Mouse (Mus musculus): ENCODE measurements at regions not wholly inside any gene's neighbourhood (a gene's known extent, or its start where the extent isn't known, plus 50 kb on each side); places are given as distances from the start of the nearest gene placed in this dataset.

DNA sequence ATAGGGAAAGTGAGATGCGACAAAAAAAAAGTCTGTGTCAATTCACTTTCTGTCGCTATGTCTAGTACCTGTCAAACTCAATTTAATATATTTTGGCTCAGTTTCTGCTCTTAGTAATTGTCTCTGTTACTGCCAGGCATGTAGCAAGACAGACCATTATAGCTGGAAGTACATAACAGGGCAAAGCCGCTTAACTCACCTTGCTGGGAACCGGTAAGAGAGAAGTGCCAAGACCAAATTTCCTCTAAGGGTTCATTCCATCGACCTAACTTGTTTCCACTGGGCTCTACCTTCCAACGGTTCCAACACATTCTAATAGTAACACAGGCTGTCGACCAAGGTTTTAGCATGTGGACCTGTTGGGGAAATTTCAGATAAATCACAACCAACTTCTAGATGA is 99.3 kb downstream of the Mbip start:
- Histone ChIP-seq H3K36me3 (ENCODE audit: control insufficient read depth, insufficient read depth, low read length) (no peaks in the 10 kb centered on the region), H3K27me3 (ENCODE audit: control insufficient read depth, insufficient read depth, low read length) (no peaks in the 10 kb centered on the region), H3K4me3 (ENCODE audit: control insufficient read depth, low read depth, low read length) (no peak overlapping the region), H3K4me1 (ENCODE audit: control insufficient read depth, insufficient read depth, low read length) (peaks cover 6% of the 10 kb centered on the region), H3K27ac (ENCODE audit: control insufficient read depth, insufficient read depth, low read depth, low read length) (no peak overlapping the region)
- TF ChIP-seq POLR2A (IDR thresholded peaks at IDR 0.05; ENCODE audit: control insufficient read depth, low read depth, low read length) (no peak), CTCF (IDR thresholded peaks at IDR 0.05; ENCODE audit: control insufficient read depth, insufficient read depth, insufficient replicate concordance, low read depth, low read length) (no peak)

DNA sequence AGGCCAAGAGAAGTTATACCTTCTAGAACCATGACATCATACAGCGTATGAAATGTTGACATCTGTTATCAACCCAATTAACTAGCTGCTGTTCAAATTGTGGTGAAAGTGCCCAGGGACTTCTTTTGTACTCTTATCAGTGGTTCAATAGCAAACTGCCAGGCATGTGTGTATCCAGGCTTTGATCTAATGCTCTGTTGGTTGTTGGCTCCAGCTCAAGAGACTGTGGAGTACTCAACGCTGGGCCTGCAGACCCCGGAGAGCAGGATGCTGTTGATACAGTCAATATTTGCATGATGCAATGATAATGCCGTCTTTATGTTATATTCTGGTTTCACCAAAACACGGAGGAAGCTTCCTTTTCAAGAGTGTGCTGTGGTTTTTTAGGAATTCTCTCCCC is 102.9 kb downstream of the Mbip start:
- Histone ChIP-seq H3K4me1 (ENCODE audit: control insufficient read depth, insufficient read depth, low read length) (peaks cover 5% of the 10 kb centered on the region), H3K27ac (ENCODE audit: control insufficient read depth, insufficient read depth, low read depth, low read length) (no peak overlapping the region), H3K4me3 (ENCODE audit: control insufficient read depth, low read depth, low read length) (no peak overlapping the region), H3K27me3 (ENCODE audit: control insufficient read depth, insufficient read depth, low read length) (no peaks in the 10 kb centered on the region), H3K36me3 (ENCODE audit: control insufficient read depth, insufficient read depth, low read length) (no peaks in the 10 kb centered on the region)
- TF ChIP-seq POLR2A (IDR thresholded peaks at IDR 0.05; ENCODE audit: control insufficient read depth, low read depth, low read length) (no peak), CTCF (IDR thresholded peaks at IDR 0.05; ENCODE audit: control insufficient read depth, insufficient read depth, insufficient replicate concordance, low read depth, low read length) (no peak)

DNA sequence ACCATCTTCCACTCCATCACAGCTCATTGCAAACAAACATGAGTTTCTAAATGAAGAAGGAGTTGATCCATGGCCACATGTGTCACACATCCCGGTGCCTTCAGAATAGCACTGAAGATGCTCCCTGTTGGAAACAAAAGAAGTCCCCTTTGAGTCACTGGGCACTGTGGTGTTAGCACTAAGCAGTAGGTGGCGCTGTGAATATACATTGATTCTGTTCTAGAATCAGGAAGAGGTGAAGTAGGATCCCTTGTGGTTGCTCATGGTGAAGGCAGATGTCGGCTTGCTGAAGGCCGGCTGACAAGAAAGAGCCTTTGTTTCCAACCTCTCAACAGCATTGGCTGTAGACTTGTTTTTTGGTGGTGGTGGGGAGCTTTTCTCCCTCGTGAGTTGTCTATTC is 104.0 kb downstream of the Mbip start:
- Histone ChIP-seq H3K4me3 (ENCODE audit: control insufficient read depth, low read depth, low read length) (no peak overlapping the region), H3K27me3 (ENCODE audit: control insufficient read depth, insufficient read depth, low read length) (no peaks in the 10 kb centered on the region), H3K4me1 (ENCODE audit: control insufficient read depth, insufficient read depth, low read length) (peaks cover 5% of the 10 kb centered on the region), H3K27ac (ENCODE audit: control insufficient read depth, insufficient read depth, low read depth, low read length) (no peak overlapping the region), H3K36me3 (ENCODE audit: control insufficient read depth, insufficient read depth, low read length) (no peaks in the 10 kb centered on the region)
- no peak; the same call in 1 of the 2 replicates for TF ChIP-seq CTCF (IDR thresholded peaks at IDR 0.05; ENCODE audit: control insufficient read depth, insufficient read depth, insufficient replicate concordance, low read depth, low read length)
- no peak for TF ChIP-seq POLR2A (IDR thresholded peaks at IDR 0.05; ENCODE audit: control insufficient read depth, low read depth, low read length)

DNA sequence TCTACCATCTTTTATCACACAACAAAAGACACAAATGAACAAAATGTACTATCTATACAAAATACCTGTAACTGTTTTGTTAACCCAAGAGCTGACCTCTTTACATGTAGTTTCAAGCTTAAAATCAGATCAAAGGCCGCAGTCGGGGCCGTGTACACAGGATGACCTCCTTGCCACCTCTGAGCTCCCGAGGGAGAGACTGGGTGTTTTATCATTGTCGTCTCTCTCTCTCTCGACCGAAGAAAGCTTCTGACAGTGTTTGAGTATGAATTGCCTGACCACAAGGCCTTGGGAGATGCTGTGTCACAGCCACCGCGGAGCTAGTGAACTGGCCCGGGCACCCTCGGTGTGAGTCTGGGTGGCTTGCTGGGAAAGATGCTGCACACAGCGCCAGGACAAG is 105.5 kb downstream of the Mbip start:
- no peak overlapping the region for H3K4me3 ChIP-seq (ENCODE audit: control insufficient read depth, low read depth, low read length)
- no peaks in the 10 kb centered on the region for H3K36me3 ChIP-seq (ENCODE audit: control insufficient read depth, insufficient read depth, low read length)
- H3K27ac ChIP-seq (ENCODE audit: control insufficient read depth, insufficient read depth, low read depth, low read length): no peak overlapping the region
- no peaks in the 10 kb centered on the region for H3K27me3 ChIP-seq (ENCODE audit: control insufficient read depth, insufficient read depth, low read length)
- H3K4me1 ChIP-seq (ENCODE audit: control insufficient read depth, insufficient read depth, low read length): peaks cover 5% of the 10 kb centered on the region
- TF ChIP-seq CTCF (IDR thresholded peaks at IDR 0.05; ENCODE audit: control insufficient read depth, insufficient read depth, insufficient replicate concordance, low read depth, low read length): no peak
- TF ChIP-seq POLR2A (IDR thresholded peaks at IDR 0.05; ENCODE audit: control insufficient read depth, low read depth, low read length): no peak

DNA sequence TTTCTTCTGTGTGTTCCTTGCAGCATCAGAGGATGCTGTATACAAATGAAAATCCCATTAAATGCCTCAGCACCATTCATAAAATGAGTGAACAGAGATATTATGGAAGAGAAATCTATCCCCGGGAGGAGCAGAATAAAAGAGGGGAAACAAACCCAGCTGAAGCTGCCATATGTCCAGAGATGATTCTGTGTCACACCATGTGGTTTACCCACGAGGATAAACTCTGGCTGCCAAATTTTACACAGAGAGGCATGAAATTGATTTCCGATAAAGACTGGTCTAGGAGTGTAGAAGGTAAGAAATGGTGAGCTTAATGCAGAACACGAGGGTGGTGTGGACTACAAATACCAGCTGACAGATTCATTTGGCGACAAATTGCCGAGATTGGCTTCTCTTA is 111.1 kb downstream of the Mbip start:
- Histone ChIP-seq H3K4me1 (ENCODE audit: control insufficient read depth, insufficient read depth, low read length) (no peaks in the 10 kb centered on the region), H3K27me3 (ENCODE audit: control insufficient read depth, insufficient read depth, low read length) (no peaks in the 10 kb centered on the region), H3K36me3 (ENCODE audit: control insufficient read depth, insufficient read depth, low read length) (no peaks in the 10 kb centered on the region), H3K27ac (ENCODE audit: control insufficient read depth, insufficient read depth, low read depth, low read length) (no peak overlapping the region), H3K4me3 (ENCODE audit: control insufficient read depth, low read depth, low read length) (no peak overlapping the region)
- TF ChIP-seq POLR2A (IDR thresholded peaks at IDR 0.05; ENCODE audit: control insufficient read depth, low read depth, low read length): no peak
- no peak for TF ChIP-seq CTCF (IDR thresholded peaks at IDR 0.05; ENCODE audit: control insufficient read depth, insufficient read depth, insufficient replicate concordance, low read depth, low read length)

DNA sequence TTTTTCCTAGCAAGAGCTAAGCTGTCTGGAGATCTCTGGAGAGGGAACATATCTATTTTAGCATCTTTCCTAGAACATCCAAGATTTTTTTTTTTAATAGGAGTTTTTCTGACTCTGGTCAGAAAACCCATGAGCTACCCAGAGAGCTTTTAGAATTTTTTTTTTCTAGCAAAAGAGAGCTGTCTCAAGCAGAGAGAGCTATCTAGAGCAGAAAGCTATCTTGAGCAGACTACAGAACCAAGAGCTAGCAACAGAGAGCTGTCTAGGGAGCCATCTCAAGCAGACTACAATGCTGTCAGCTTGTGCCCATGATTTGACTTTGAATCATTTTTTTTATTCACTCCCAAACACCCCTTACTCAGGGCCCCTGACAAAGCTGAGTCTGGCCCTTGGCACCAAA is 112.5 kb downstream of the Mbip start:
- H3K27me3 ChIP-seq (ENCODE audit: control insufficient read depth, insufficient read depth, low read length): no peaks in the 10 kb centered on the region
- TF ChIP-seq POLR2A (IDR thresholded peaks at IDR 0.05; ENCODE audit: control insufficient read depth, low read depth, low read length) (no peak), CTCF (IDR thresholded peaks at IDR 0.05; ENCODE audit: control insufficient read depth, insufficient read depth, insufficient replicate concordance, low read depth, low read length) (no peak)
- H3K4me1 ChIP-seq (ENCODE audit: control insufficient read depth, insufficient read depth, low read length): no peaks in the 10 kb centered on the region
- no peak overlapping the region for H3K27ac ChIP-seq (ENCODE audit: control insufficient read depth, insufficient read depth, low read depth, low read length)
- no peak overlapping the region for H3K4me3 ChIP-seq (ENCODE audit: control insufficient read depth, low read depth, low read length)
- H3K36me3 ChIP-seq (ENCODE audit: control insufficient read depth, insufficient read depth, low read length): no peaks in the 10 kb centered on the region

DNA sequence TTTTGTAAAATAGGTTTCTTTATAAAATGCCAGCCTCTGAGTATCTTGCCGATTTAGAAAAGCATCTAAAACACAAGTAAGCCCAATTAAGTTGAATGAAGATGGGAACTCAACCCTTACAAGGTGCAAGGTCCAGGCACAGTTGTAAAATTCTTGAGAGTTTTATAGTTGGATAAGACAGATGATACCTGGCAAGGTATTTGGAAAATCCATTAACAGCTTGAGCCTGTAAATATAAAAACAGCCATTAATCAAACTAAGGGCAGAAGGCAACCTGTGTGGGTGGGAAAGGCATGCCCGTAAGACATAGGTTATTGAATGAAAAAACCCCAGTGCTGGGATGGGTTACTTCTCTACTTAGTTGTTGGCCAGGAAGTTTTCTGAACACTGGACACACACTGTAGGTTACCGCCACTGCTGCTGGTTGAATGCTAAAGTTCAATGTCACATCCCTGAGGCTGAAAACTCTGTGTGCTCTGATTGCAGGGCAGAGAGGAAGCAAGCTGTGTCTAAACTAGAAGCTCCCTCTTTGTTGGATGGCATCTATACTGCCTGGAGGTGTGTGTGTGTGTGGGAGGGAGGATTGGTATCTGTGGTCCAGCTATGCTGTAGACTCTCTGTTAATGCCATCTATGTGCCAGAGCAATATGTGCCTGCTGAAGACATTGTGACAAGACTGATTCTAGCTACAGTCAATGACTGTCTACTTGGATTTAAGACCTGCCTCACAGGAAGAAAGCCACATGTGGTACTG is 121.4 kb downstream of the Mbip start:
- Histone ChIP-seq H3K4me3 (ENCODE audit: control insufficient read depth, low read depth, low read length) (no peak overlapping the region), H3K4me1 (ENCODE audit: control insufficient read depth, insufficient read depth, low read length) (no peaks in the 10 kb centered on the region)
- TF ChIP-seq CTCF (IDR thresholded peaks at IDR 0.05; ENCODE audit: control insufficient read depth, insufficient read depth, insufficient replicate concordance, low read depth, low read length): no peak
- TF ChIP-seq POLR2A (IDR thresholded peaks at IDR 0.05; ENCODE audit: control insufficient read depth, low read depth, low read length): no peak

More for the DNA sequence above, 121.4 kb downstream of the Mbip start:
- no peak overlapping the region for H3K27ac ChIP-seq (ENCODE audit: control insufficient read depth, insufficient read depth, low read depth, low read length)
- H3K27me3 ChIP-seq (ENCODE audit: control insufficient read depth, insufficient read depth, low read length): no peaks in the 10 kb centered on the region
- no peaks in the 10 kb centered on the region for H3K36me3 ChIP-seq (ENCODE audit: control insufficient read depth, insufficient read depth, low read length)
